Mouse (Mus musculus): ENCODE measurements around the gene Dcxr. TPM values are rescaled to one million over a fixed set of nuclear protein-coding genes. Genes with fewer than 3 reads are reported as not detected.

Gene Dcxr
- total RNA-seq, 2 experiments from 2014 or later: 3.1 to 5.8 TPM

DNA sequence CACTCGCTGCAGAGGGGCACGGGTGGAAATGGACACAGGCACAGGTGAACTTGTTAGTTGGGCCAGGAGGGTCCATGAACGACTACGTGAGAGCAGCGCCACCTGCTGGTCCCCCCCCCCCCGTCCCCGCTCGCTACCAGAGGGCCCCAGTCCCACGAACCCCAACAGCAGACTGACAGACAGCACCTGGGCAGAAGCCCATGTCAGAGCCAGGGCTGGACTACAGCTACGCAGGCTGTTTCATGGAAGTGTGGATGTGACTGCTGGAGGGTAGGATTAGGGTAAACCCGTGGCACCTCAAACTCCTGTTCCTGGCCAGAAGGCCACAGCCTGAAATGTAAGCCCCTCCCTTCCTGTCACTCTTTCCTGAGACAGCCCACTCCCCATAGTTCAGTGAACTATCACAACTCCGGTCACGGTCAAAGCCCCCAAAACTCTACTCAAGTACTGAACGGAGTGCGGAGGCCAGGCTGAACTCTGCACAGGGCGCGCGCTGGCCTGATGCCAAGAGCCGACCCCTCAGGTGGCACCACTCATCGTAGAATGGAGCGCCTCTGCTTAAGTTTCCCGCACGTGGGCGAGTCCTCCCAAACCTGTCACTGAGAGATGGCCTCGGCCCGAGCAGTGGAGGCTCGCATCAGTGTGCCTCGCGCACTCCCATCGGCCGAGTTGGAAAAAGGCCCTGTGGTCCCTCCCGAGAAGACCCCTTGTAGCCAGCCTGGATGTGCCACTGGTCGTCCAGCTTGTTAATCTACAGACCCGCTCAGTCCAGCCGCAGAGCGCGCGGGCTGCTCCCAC lies 14.1 kb downstream of the Dcxr start:
- DNase-seq: peak; percentile 68 to 69
- intact Hi-C loops (cut with DNase I): loop anchor here (1.0 to 5.0 kb wide), 5 partner anchors 54 to 226 kb away; no protein-coding TSS in a partner anchor

DNA sequence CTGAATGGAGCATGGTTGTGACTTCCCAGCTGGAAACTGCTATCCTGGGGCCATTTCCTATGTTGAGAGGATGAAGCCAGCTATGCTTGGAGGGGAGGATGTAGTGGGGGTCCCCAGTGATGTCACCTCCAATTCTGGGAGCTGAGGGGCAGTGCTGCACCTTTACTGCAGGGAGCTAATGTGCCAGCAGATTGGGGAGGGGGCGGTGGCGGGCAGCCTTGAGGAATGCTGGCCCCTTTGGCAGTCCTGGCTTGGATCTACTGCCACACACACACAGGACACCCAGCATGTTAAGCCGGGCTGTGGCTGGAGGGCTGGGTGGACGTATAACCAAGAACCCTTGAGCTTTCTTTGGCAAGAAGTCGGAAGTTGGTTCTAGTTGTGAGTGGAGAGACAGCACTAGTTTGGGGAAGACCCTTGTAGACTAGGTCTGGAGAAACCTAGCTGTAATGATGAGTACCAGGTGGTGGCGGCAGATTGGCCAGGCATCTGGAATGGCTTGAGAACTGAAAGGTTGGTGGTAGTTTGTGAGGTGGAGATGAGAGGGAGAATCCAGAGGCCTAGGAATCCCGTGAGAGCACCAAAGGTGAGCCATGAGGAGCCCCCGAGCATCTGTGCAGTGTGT lies 15.0 kb downstream of the Dcxr start:
- no peak for DNase-seq
- intact Hi-C loops (cut with DNase I): loop anchor here (1.0 to 5.0 kb wide), 5 partner anchors 53 to 225 kb away; no protein-coding TSS in a partner anchor

GRCm38 (mm10) chr11:120710672-120711071 lies 16.4 kb downstream of the Dcxr start:
- DNase-seq: no peak
- intact Hi-C loops (cut with DNase I): loop anchor here (5.0 kb wide), 3 partner anchors 133 to 223 kb away; no protein-coding TSS in a partner anchor

DNA sequence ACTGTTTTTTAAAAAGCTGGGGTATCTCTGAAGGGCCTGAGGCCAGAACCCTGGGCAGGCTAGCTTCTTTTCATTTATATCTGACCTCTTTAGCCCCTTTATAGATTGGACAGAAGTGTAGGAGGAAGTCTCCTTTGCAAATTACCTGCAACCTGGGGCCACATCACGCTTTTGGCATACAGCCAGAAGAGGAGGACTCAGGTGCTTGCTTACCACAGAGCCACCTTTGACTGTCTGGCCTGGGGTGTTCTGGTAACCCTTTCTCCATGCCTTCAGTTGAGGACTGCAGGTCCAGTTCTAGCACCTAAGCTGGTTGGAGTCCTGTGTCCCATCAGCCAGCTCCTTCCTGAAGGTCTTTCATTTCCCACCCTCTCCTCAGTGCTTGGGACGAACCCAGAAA lies 17.5 kb downstream of the Dcxr start:
- intact Hi-C loops (cut with DNase I): no loop called here

DNA sequence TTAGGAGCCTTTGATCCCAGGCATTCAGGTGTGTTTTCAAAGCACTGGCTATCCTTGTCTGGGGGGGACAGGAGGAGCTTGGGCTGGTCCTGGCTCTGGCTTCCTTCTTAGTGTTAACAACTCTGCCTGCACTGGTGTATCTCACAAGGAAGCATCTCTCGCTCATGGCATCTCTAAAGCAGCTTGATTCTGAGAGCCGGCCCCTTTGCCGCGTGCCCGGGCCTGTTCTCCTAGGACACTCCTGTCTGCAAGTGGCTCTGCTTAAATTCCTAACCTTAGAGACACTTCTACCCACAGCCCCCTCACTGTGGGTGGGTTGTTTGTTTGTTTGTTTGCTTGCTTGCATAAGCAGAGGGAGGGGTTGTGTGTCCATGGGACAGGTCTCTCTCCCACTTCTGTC lies 19.1 kb downstream of the Dcxr start:
- DNase-seq: no peak
- intact Hi-C loops (cut with DNase I): no loop called here

More for the DNA sequence above, 17.5 kb downstream of the Dcxr start:
- no peak for DNase-seq

- no peak for DNase-seq
- intact Hi-C loops (cut with DNase I): no loop called here
Observed at GRCm38 (mm10) chr11:120707225-120707624, 19.9 kb downstream of the Dcxr start.

DNA sequence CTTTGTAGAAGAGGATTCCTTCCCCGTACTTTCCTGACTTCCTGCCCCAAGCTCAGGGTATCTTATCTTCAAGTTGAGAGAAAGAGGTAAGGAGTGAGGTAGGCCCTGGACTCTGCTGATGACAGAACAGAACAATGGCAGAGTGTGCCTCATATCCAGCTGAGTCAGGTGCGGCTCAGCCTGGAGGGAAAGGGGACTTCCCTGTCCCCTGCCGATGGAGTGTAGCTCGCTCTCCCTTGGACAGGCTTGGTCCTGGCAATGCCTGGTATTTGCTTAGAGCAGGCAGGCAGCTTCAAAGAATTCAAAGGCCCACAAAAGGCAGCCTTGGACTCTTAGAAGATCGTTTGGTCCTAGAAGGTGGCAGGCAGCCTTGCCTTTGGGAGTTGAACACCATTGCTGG lies 21.0 kb downstream of the Dcxr start:
- no peak for DNase-seq

DNA sequence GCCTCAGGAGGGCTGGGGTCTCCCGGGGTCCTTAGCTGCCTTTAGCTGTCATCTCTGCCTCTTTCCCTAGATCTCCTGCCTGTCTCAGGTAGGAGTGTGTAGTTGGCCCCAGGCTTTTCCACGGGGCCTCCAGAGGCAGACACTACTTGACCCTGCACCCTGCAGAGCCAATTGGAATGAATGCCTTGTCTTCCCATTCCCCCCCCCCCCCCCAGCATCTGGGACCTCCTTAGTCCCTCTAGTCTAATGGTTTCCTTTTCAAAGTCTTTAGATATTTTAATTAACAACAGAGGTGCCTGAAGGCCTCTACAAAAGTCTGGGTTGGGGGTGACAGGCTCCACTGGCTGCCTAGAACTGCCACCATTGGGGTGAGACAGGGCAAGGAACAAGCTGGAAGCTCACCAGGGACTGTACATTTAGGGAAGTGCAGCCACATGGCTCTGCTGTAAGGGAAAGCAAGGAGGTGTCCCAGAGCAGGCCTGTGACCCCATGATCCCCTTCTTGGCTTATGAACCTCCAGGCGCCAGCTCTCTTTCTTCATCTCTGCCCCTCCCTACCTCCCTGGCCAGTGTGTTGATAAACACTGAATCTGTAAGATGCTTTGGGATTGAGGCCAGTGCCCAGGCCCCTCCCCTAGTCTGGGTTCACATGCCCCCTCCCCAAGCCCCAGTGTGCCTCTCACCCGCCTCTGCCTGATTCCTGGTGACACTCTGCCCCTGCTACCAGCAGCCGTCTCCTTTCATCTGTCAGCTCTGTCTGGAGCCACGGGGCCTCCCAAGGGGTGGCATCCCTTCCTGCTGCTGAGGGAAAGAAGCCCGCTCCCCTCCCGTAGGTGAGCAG lies 22.4 kb downstream of the Dcxr start:
- DNase-seq: no peak
- intact Hi-C loops (cut with DNase I): no loop called here

More for the DNA sequence above, 21.0 kb downstream of the Dcxr start:
- intact Hi-C loops (cut with DNase I): no loop called here

GRCm38 (mm10) chr11:120703696-120704454 lies 23.2 kb downstream of the Dcxr start:
- DNase-seq: no peak
- intact Hi-C loops (cut with DNase I): no loop called here

DNA sequence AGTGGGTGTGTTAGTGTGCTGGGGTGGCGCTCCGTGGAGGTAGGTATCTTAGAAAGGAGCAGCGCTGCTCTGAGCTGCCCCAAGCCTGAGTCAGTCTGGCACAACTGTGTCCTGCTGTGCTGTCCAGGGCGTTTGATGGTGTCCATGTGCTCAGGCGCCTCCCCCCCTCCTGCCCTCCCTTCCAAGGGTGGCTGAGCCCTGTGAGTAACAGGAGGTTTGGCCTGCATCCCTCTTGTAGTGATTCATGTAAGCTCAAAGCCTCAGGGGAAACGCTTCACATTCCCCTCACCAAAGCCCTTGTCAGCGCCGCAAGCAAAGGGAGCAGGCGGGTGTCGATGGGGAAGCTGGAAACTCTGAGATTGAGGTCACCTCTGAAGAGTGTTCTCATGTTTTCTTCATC lies 29.3 kb downstream of the Dcxr start:
- peak; percentile 52 to 69 for DNase-seq
- intact Hi-C loops (cut with DNase I): no loop called here

DNA sequence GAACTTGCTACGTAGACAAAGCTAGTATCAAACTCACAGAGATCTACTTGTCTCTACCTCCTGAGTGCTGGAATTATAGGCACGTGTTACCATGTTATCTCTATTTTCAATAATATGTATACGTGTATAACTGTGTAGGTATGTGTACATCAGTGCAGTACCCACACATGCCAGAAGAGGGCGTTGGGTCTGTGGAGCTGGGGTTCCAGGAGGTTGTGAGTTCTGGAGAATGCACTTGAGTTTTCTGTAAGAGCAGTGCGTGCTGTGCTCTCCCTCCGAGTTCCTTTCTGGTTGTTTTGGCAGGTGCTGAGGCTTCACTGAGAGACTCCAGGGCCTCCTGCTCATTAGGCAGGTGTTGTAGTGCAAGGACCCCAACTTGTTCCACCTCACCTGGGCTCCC lies 30.5 kb downstream of the Dcxr start:
- no peak for DNase-seq
- intact Hi-C loops (cut with DNase I): no loop called here

DNA sequence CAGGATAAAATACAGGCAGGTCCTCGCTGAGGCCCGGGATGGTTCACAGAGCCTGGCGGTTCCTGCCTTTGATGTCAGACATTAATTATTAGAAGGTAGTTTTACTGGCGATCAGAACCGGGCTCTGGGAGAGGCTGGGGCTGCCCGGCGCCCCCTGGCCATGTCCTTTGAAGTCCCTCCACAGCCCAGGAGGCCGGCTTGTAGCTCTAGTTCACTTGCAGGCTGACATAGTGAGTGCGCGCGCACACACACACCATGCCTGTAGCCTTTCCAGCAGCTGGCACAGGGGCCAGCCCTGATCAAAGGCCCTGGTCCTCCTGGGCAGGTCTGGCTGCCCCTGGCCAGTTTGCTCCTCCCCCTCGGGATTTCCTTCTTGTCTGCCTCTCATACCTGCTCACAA lies 31.4 kb downstream of the Dcxr start:
- intact Hi-C loops (cut with DNase I): no loop called here
- no peak for DNase-seq

DNA sequence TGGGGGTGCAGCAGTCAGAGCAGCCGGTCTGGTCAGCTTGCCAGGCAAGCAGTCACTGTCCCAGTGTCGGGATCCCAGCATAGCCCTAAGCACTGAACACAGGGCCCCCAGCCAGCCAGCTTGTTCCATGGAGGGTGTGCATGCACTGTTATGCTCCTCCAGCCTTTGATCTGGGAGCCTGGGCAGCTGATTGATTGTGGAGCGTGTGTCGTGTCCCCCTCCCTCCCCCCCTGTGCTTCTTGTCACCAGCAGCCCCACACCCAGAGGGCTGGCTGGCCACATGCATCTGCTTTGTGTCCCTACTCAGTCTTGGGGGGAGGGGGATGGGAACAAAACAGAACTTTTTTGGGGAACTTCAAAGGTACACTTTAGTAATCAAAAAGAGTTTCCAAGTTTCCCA lies 31.9 kb downstream of the Dcxr start:
- no peak for DNase-seq
- intact Hi-C loops (cut with DNase I): no loop called here

DNA sequence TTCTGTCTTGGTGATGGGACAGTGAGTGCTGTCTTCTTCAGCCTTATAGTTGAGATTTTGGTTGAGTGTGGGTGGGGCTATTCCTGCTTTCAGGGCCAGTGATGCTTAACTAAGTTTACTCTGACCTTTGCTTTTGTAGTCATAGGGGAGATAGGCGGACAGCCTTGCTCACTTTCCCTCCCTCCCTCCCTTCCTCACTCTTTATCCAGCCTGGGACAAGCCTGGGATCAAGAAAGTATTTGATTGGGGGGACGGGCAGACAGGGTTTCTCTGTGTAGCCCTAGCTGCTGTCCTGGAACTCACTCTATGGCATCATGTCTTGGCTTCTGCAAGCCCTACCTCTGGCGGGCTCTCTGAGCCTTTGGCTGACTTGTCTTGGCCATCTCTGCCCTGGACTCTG lies 33.6 kb downstream of the Dcxr start:
- no peak for DNase-seq
- intact Hi-C loops (cut with DNase I): no loop called here

- peak in 1 of 2 experiments; percentile 34 for DNase-seq
- intact Hi-C loops (cut with DNase I): no loop called here
Observed at GRCm38 (mm10) chr11:120692471-120693011, 34.5 kb downstream of the Dcxr start.

DNA sequence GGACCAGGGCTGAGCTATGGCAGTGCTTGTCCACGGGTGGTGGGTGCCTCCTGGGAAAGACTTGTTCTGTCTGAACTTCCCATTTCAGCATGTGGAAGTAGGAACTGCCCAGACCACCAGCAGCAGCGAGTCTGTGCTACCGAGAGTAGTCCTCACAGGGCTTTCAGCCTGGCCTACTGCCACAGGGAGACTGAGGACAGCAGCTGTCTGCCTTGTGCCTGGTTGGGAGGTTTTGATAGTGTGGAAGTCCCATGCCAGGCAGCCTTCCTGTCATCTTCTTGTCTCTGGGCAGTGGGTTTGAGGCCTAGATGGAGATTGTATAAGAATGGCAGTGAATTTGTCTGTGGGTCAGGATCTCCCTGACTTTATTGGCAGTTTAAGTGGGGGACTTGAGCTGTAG lies 37.7 kb downstream of the Dcxr start:
- intact Hi-C loops (cut with DNase I): no loop called here
- no peak for DNase-seq

DNA sequence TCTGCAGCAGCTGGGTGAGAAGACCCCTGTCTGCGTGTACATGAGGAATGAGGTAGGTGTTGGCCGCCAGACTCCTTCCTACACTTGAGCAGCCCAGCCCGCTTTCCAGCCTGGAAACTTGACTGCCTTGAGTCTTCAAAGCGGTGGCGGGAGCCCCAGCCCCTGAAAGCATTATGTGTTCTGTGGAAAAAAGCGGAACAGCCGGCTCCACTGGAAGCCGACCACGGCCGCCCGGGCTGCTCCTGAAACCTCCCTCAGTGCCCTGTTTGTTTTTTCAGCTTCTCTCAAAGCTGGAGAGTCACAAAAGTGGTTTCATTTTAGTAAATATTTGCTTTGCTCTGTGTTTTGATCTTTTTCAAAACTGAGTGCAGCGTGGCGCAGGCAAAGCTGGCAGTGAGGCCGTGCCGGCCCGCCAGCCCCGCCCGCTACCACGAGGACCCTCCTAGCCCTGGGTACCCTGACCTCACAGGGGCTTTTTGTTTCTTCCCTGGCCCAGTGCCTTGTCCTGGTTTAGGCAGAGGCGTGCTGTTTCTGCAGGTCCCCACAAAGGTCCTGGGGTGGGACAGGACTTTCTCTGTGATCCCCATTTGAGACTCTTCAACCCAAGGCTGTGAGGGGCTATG lies 40.3 kb downstream of the Dcxr start:
- DNase-seq: no peak
- intact Hi-C loops (cut with DNase I): no loop called here

DNA sequence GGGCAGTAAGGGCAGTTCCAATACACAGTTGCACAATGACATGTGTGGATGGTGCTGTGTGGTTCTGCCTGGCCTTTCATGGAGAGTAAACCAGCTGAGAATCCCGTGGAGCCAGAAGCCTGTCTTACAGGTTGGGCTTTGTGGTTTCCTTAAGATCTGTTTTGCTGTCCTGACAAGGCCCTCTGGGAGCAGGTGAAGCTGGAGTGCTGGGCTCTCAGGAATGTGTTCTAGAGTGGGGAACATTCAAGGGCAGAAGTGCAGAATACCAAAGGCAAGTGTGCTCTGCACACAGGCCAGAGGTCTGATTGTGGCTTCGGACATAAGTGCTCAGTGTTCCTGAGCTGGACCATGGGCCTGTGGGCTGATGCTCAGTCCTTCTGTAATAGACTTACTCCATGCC lies 42.4 kb downstream of the Dcxr start:
- no peak for DNase-seq
- intact Hi-C loops (cut with DNase I): no loop called here

- intact Hi-C loops (cut with DNase I): no loop called here
Observed at GRCm38 (mm10) chr11:120684086-120684485, 43.0 kb downstream of the Dcxr start.

GRCm38 (mm10) chr11:120683536-120683935 lies 43.5 kb downstream of the Dcxr start:
- intact Hi-C loops (cut with DNase I): no loop called here
- no peak for DNase-seq

More at GRCm38 (mm10) chr11:120684086-120684485, 43.0 kb downstream of the Dcxr start:
- no peak for DNase-seq
